Mouse (Mus musculus) limb, embryonic 14.5 days (tissue): ENCODE data around the gene Hdac9. TPM values are rescaled to one million over a fixed set of nuclear protein-coding genes. Genes with fewer than 3 reads are reported as not detected.

Source experiments
- ATAC-seq: fragments of 200-750 bp; cut with Nextera tagmentation; 2 replicates; pipeline ENCODE4 v1.8.0; 2017; ENCODE audit warnings: low read depth, moderate number of reproducible peaks, moderate TSS enrichment; ENCODE audit not compliant: low FRiP score
- DNase-seq: peaks from one replicate; pipeline ENCODE4 v3.0.0-alpha.2; 2015; ENCODE audit warnings: low spot score
- H3K27ac ChIP-seq: fragments of 300-500 bp; sonication (generic); replicated peaks from 2 replicates; pipeline ENCODE4 v1.5.1; 2014; ENCODE audit warnings: low read depth, mild to moderate bottlenecking, low read length, moderate library complexity, mixed read lengths
- H3K27me3 ChIP-seq: fragments of 300-500 bp; sonication (generic); 2 replicates; pipeline ENCODE4 v1.6.1; 2014; ENCODE audit warnings: low read length, mixed read lengths; ENCODE audit not compliant: control insufficient read depth, insufficient read depth
- H3K36me3 ChIP-seq: fragments of 300-500 bp; sonication (generic); 2 replicates; pipeline ENCODE4 v1.6.1; 2014; ENCODE audit warnings: mild to moderate bottlenecking, low read length, moderate library complexity, mixed read lengths; ENCODE audit not compliant: control insufficient read depth, insufficient read depth
- H3K4me1 ChIP-seq: fragments of 300-500 bp; sonication (generic); 2 replicates; pipeline ENCODE4 v1.6.1; 2014; ENCODE audit warnings: antibody characterized with exemption, low read length, mixed read lengths; ENCODE audit not compliant: control insufficient read depth, insufficient read depth
- H3K4me2 ChIP-seq: fragments of 300-500 bp; sonication (generic); replicated peaks from 2 replicates; pipeline ENCODE4 v1.6.1; 2014; ENCODE audit warnings: low read depth, mild to moderate bottlenecking, low read length, moderate library complexity; ENCODE audit not compliant: severe bottlenecking
- H3K4me3 ChIP-seq: fragments of 300-500 bp; sonication (generic); replicated peaks from 2 replicates; pipeline ENCODE4 v1.5.1; 2014; ENCODE audit warnings: low read length
- H3K9ac ChIP-seq: fragments of 300-500 bp; sonication (generic); 2 replicates; pipeline ENCODE4 v1.6.1; 2014; ENCODE audit warnings: mild to moderate bottlenecking, low read depth, low read length, moderate library complexity; ENCODE audit not compliant: severe bottlenecking
- H3K9me3 ChIP-seq: fragments of 300-500 bp; sonication (generic); 2 replicates; pipeline ENCODE4 v1.6.1; 2016; ENCODE audit warnings: low read length; ENCODE audit not compliant: control insufficient read depth
- POLR2A ChIP-seq: fragments of 200-500 bp; IDR thresholded peaks from 2 replicates; pipeline ENCODE4 v1.8.0; 2012; ENCODE audit warnings: inconsistent platforms, mild to moderate bottlenecking, moderate library complexity, borderline replicate concordance; ENCODE audit not compliant: insufficient read depth, insufficient read length; ENCODE audit errors: extremely low read depth
- WGBS: fragments of 180-500 bp; shearing (Covaris S2); extraction: QIAGEN DNeasy Blood & Tissue Kit; methylation state at CpG from one replicate; pipeline ENCODE4 v1.1.7; 2014; 5-methylcytosine and 5-hydroxymethylcytosine counted together
- polyA plus RNA-seq, 2 experiments: library from polyadenylated mRNA; depleted of rRNA in 1 of 2; stranded (reverse) in 1 of 2; unstranded in 1 of 2; fragments of >200 nt; fragmentation: Nextera tagmentation in 1 of 2; extraction: Ambion mirVana in 1 of 2; gene quantifications; 2 replicates each; pipeline versions ENCODE4 v1.2.1 to v1.2.3; 2012 to 2014

Gene Hdac9
- polyA plus RNA-seq, 2 experiments: 7.8 to 9.7 TPM

GRCm38 (mm10) chr12:34394342-34394741, 522.6 kb downstream of the Hdac9 start:
- Histone ChIP-seq H3K9me3 (no peaks in the 10 kb centered on the region), H3K36me3 (no peaks in the 10 kb centered on the region; the same call in 1 of the 2 replicates), H3K27me3 (no peaks in the 10 kb centered on the region), H3K27ac (no peak overlapping the region), H3K9ac (no peak overlapping the region), H3K4me2 (no peak overlapping the region), H3K4me3 (no peak overlapping the region), H3K4me1 (no peaks in the 10 kb centered on the region)
- no peak for DNase-seq
- no peak for TF ChIP-seq POLR2A
- WGBS: 67% methylated on average over 3 of the region's 3 CpGs
- no peak for ATAC-seq

- H3K27ac ChIP-seq: no peak overlapping the region
- no peak overlapping the region for H3K4me2 ChIP-seq
- no peaks in the 10 kb centered on the region for H3K9me3 ChIP-seq
- no peaks in the 10 kb centered on the region for H3K27me3 ChIP-seq
- H3K4me3 ChIP-seq: no peak overlapping the region
- 39% methylated on average over 1 of the region's 1 CpGs for WGBS
- DNase-seq (no peak), ATAC-seq (no peak)
- TF ChIP-seq POLR2A: no peak
- no peaks in the 10 kb centered on the region for H3K36me3 ChIP-seq
- no peak overlapping the region for H3K9ac ChIP-seq
- no peaks in the 10 kb centered on the region; the same call in 1 of the 2 replicates for H3K4me1 ChIP-seq
These were observed 537.2 kb downstream of the Hdac9 start for GRCm38 (mm10) chr12:34379681-34380080.

- Histone ChIP-seq H3K4me2 (no peak overlapping the region), H3K4me3 (no peak overlapping the region), H3K9ac (no peak overlapping the region), H3K4me1 (no peaks in the 10 kb centered on the region; the same call in 1 of the 2 replicates), H3K27me3 (no peaks in the 10 kb centered on the region), H3K9me3 (no peaks in the 10 kb centered on the region), H3K36me3 (no peaks in the 10 kb centered on the region), H3K27ac (no peak overlapping the region)
- no peak for TF ChIP-seq POLR2A
- no peak for ATAC-seq
- no peak for DNase-seq
- 83% methylated on average over 4 of the region's 4 CpGs for WGBS
These were observed 538.3 kb downstream of the Hdac9 start for GRCm38 (mm10) chr12:34378637-34379036.

GRCm38 (mm10) chr12:34351906-34352305, 565.0 kb downstream of the Hdac9 start:
- no peak overlapping the region for H3K4me2 ChIP-seq
- H3K4me3 ChIP-seq: no peak overlapping the region
- WGBS: 18% methylated on average over 6 of the region's 6 CpGs
- no peak overlapping the region for H3K27ac ChIP-seq
- no peaks in the 10 kb centered on the region for H3K36me3 ChIP-seq
- no peaks in the 10 kb centered on the region for H3K4me1 ChIP-seq
- no peaks in the 10 kb centered on the region for H3K27me3 ChIP-seq
- DNase-seq (no peak), ATAC-seq (no peak)
- no peaks in the 10 kb centered on the region for H3K9me3 ChIP-seq
- H3K9ac ChIP-seq: no peak overlapping the region
- no peak for TF ChIP-seq POLR2A

GRCm38 (mm10) chr12:34347529-34347928, 569.4 kb downstream of the Hdac9 start:
- DNase-seq (no peak), ATAC-seq (no peak)
- Histone ChIP-seq H3K4me2 (no peak overlapping the region), H3K36me3 (no peaks in the 10 kb centered on the region), H3K9ac (no peak overlapping the region), H3K27ac (no peak overlapping the region), H3K4me3 (no peak overlapping the region), H3K27me3 (no peaks in the 10 kb centered on the region), H3K4me1 (no peaks in the 10 kb centered on the region), H3K9me3 (no peaks in the 10 kb centered on the region)
- TF ChIP-seq POLR2A: no peak
- 59% methylated on average over 2 of the region's 2 CpGs for WGBS

- no peak overlapping the region for H3K27ac ChIP-seq
- H3K4me3 ChIP-seq: no peak overlapping the region
- H3K4me2 ChIP-seq: no peak overlapping the region
- no peaks in the 10 kb centered on the region for H3K27me3 ChIP-seq
- H3K36me3 ChIP-seq: no peaks in the 10 kb centered on the region
- ATAC-seq: no peak
- no peak for TF ChIP-seq POLR2A
- no peaks in the 10 kb centered on the region for H3K9me3 ChIP-seq
- no peak for DNase-seq
- no peak overlapping the region for H3K9ac ChIP-seq
- no peaks in the 10 kb centered on the region for H3K4me1 ChIP-seq
- 30% methylated on average over 2 of the region's 2 CpGs for WGBS
These were observed 574.1 kb downstream of the Hdac9 start for GRCm38 (mm10) chr12:34342761-34343160.
